Mouse (Mus musculus): ENCODE results near the gene Abcc3.
A peak's percentile ranks its signal among the peaks of the same experiment; 100 is the strongest.
"Not testable (repeated sequence)": the region's sequence is repeated elsewhere in the genome, so short reads cannot be mapped to it uniquely, and the experiment has no call there.

Abcc3 gene

DNA sequence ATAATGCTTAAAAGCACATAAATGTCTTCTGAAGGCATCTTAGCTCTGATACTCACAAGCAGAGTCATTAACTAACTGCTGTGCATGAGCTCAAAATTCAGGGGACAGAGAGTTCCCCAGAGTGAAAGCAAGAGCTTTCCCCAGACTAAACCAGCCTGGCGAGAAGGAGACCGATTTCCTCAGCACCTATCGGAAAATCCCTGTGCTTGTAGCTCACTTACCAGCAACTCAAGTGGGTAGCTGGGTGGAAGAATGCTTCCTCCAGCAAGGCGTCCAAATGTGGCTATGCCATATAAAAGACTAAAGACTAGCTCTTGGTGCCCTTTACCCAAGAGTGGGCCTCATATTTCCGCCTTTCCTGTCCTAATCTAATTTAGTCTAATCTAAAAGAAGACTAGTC, 9.9 kb upstream of the Abcc3 start:
- DNase-seq (ENCODE audit: low read depth) = no peak

- DNase-seq (ENCODE audit: low read depth) = not testable (repeated sequence)
These were observed 9.2 kb upstream of the Abcc3 start for GRCm38 (mm10) chr11:94402029-94402428.

DNA sequence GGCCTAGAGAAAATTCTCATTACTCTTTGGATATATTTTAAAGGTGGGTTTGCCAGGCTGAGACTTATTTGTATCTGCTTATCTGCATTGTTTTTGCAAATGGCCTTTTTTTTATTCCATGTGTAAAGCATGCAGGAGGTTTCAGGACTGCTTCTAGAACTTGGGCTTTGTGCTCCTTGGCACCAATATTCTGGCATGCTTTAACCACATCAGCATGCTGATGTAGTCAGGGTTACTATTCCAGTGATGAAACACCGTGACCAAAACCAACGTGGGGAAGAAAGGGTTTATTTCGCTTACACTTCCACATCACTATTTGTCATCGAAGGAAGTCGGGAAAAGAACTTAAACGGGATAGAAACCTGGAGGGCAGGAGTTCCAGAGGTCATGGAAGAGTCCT, 8.2 kb upstream of the Abcc3 start:
- peak; percentile 45 for DNase-seq (ENCODE audit: low read depth)

- DNase-seq (ENCODE audit: low read depth) = no peak
These were observed 1.3 kb upstream of the Abcc3 start for GRCm38 (mm10) chr11:94394107-94394506.

- DNase-seq (ENCODE audit: low read depth) = not testable (repeated sequence)
These were observed 693 bp upstream of the Abcc3 start for GRCm38 (mm10) chr11:94393490-94393889.

- no peak for DNase-seq (ENCODE audit: low read depth)
These were observed 1.1 kb downstream of the Abcc3 start for GRCm38 (mm10) chr11:94391661-94392060.

DNA sequence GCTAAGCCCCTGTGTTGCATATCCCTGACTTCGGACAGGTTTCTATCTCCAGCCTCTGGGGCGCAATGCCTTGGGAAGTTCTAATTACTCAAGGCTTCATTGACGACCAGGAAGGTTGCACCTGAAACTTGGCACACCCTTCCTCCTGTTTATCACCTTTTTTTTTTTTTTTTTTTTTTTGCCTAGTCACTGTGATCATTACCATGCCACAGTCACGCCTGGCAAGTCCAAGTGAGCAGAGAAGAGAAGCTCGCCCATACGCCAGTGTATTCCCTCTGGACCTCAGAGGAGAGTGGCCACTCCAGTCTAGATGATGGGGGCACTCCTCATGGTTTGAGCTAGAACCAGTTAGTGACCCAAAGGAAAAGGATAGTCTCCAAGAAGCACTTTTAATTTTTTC, 2.0 kb downstream of the Abcc3 start:
- no peak for DNase-seq (ENCODE audit: low read depth)

- no peak for DNase-seq (ENCODE audit: low read depth)
These were observed 2.9 kb downstream of the Abcc3 start for GRCm38 (mm10) chr11:94389724-94390396.

DNA sequence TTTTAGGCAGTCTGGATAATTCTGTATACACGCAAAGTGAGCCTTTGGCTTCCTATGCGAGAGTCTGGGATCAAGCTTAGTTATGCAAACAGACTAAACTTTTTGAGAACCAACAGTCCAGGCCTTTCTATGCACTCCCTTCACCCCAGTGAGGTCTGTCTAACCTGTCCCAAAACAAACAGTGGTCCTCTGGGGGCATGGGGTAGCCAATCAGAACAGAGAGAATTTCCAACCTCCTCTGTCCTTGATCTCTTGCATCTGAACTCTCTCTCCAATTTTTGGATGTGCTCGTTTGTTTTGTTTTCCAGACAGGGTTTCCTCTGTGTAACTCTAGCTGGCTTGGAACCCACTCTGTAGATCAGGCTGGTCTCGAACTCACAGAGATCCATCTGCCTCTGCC, 3.8 kb downstream of the Abcc3 start:
- no peak for DNase-seq (ENCODE audit: low read depth)

DNA sequence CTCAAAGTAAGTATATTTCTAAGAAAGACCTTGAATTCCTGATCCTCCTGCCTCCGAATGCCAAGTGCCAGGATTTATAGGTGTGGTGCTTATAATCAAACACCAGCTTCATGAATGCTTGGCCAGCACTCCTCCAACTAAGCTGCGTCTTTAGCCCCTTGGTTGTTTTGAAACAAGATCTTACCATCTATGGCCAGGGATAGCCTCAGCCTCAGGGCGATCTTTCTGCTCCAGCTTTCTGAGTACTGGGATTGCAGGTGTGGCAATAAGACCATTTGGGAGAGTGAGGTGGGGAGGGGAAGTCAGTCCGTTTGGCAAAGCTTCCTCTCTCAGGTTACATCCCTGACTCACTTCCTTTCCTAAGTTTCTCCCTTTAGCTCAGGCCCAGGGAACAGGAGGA, 5.0 kb downstream of the Abcc3 start:
- DNase-seq (ENCODE audit: low read depth) = no peak

GRCm38 (mm10) chr11:94385977-94386771, 6.6 kb downstream of the Abcc3 start:
- no peak for DNase-seq (ENCODE audit: low read depth)

DNA sequence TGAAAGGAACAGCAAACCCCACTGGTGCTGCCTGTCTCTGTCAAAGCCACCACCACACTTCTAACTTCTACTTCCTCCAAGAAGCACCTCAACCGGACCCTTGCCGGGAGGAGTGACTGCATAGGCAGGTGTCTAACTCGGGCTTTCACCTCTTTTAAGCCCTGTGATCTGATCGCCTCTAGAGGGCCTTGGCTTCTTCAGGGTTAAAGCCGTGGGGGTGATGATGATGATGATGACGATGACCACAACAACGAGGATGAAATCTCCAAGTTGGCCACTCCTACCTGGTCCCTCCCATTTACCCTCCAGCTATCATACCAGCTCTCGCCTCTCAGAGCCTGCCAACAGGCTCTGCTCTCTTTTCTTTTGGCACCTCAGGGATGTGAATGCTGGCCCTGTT, 13.1 kb downstream of the Abcc3 start:
- DNase-seq (ENCODE audit: low read depth) = no peak

- no peak for DNase-seq (ENCODE audit: low read depth)
These were observed 13.7 kb downstream of the Abcc3 start for GRCm38 (mm10) chr11:94379061-94379460.

GRCm38 (mm10) chr11:94374276-94374948, 18.4 kb downstream of the Abcc3 start:
- no peak for DNase-seq (ENCODE audit: low read depth)

DNA sequence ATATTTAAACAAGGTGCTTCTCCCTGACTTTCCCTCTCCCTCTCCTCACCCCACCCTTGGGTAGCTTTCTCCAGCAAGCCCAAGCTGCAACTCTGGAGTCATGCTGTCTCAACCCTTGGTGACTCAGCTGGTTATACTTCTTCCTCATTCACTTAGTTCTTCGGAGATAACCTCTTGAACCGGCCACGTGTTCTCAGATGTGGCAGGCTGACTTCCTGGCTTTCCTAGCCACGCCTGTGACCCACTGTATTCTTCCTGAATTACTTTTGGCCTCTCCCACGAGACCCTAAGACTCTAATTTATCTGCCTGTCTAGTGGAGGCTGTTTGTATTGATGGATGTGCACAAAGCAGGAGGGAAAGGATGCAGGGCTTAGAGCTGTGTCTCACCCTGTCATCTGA, 22.0 kb downstream of the Abcc3 start:
- DNase-seq (ENCODE audit: low read depth) = peak; percentile 43

DNA sequence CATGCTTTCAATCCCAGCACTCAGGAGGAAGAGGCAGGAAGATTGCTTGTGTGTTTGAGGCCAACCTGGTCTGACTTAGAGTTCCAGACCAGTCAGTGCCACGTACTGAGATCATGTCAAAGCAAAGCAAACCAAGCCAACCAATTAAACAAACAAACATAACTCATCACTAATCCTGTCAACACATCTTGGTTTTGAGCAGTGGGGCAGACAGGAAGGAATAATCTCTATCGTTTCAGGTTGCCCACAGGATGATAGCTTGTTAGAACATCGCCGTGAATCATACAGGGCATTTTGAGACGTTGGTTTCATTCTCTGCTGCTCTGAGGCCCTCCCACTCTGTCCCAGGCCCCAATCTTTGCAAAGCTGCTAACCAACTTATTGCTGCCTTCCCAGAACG, 22.8 kb downstream of the Abcc3 start:
- DNase-seq (ENCODE audit: low read depth) = peak; percentile 25

- DNase-seq (ENCODE audit: low read depth) = peak; percentile 43
These were observed 27.5 kb downstream of the Abcc3 start for GRCm38 (mm10) chr11:94365340-94365739.

- no peak for DNase-seq (ENCODE audit: low read depth)
These were observed 29.1 kb downstream of the Abcc3 start for GRCm38 (mm10) chr11:94363690-94364089.

DNA sequence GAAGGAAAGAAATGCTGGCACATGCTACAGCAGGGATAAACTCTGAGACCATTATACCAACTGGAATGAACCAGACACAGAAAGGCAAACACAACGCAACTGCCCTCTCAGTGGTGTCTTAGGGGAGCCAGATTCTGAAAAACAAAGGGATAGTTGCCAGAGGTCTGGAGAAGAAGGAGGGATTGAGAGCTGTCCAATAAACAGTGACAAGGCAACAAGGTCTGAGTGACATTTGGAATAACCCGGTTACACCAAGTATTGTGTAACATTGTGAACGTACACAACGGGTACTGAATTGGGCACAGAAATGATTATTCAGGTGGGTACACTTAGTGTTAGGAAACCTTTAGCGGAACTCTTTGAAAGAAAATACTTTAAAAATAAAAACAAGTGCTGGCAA, 30.7 kb downstream of the Abcc3 start:
- DNase-seq (ENCODE audit: low read depth) = no peak

DNA sequence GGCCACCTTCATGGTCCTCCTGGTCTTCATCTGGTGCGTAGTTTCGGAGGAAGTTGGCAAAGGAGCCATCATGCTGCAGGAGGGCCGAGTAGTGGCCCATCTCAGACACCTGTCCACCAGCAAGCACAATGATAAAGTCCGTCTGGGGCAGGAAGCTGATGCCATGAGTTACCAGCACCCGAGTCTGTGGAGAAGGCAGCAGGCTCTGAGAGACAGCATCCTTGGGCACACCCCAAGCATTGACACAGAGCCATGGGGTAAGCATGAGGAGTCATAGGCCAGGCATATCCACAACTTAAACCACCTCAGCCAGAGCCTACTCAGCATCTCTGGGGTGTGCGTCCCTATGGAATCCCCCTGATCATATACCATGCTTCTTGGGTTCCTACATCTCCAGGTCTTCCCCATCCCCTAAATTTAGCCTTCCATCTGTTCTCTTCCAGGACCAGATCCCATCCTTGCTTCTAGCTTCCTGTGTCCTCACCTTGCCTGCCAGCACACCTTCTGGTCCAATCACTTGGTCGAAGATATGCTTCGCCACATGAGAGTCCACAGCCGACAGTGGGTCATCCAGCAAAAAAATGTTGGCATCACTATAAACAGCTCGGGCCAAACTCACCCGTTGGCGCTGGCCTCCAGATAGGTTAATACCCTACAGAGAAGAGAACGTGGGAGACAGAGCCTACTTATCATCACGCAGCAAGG, 31.5 kb downstream of the Abcc3 start:
- no peak for DNase-seq (ENCODE audit: low read depth)

DNA sequence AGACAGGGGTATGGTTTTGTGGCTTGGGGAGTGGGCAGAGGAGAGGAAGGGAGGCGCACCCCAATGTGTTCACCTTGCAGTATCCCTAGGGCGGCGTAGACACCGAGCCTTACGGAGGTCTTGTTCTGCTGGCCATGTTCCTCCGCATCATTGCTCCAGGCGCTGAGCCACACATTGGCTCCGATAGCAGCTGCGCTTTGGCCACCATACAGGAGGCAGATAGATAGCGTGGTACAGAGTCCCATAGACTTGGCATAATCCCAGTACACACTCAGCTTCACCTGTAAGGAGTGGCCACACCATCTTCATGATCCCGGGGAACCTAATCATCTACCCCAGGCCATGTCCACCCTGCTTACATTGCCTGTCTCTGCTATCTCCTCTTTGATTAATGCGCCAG, 33.6 kb downstream of the Abcc3 start:
- DNase-seq (ENCODE audit: low read depth) = no peak

DNA sequence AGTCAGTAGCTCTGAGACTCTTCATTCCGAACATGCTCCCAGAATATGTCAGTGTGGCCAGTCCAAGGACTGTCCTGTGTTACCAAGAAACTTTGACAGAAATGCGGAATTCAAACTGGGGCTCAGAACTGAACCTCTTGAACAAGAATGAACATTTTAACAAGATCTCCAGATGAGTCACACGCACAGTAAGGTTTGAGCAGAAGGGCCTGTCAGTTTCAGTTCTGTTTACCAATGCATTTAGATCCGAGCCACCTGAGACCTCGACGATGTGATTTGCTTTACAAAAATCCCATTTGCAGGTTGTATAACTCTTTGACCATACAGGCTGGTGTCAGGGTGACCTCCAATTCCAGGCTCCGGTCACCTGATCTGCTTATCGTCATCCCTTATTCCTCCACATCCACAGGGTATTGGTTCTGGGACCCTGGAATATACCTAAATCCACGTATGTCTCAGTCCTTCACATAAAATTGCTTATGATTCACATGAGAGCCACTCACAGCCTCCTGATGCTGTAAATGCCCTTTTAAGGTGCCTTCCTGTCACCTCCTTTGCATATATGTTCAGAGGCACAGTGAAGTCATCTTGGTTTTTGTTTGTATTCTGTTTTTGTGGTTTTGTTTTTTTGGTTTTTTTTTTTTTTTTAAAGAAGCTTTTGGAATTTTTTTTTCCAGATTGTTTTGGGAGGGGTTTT, 37.1 kb downstream of the Abcc3 start:
- no peak for DNase-seq (ENCODE audit: low read depth)

Measured in NIH3T3 (cell line).